Mouse (Mus musculus) lung, embryonic 14.5 days (tissue): Measurements from ENCODE around the gene Rab11fip5. TPM values are rescaled to one million over a fixed set of nuclear protein-coding genes. Genes with fewer than 3 reads are reported as not detected.
A peak's percentile ranks its signal among the peaks of the same experiment; 100 is the strongest.

Source experiments
- ATAC-seq: fragments of 200-750 bp; cut with Nextera tagmentation; 2 replicates; pipeline ENCODE4 v1.8.0; 2017; ENCODE audit warnings: mild to moderate bottlenecking, moderate TSS enrichment, moderate library complexity; ENCODE audit not compliant: insufficient read depth
- DNase-seq: peaks from one replicate; pipeline ENCODE4 v3.0.0-alpha.2; 2015
- H3K27ac ChIP-seq: fragments of 300-500 bp; sonication (generic); 2 replicates; pipeline ENCODE4 v1.5.1; 2014; ENCODE audit warnings: low read depth, mild to moderate bottlenecking, moderate library complexity
- H3K27me3 ChIP-seq: fragments of 300-500 bp; sonication (generic); 2 replicates; pipeline ENCODE4 v1.6.1; 2014; ENCODE audit warnings: low read length, control low read depth; ENCODE audit not compliant: insufficient read depth
- H3K36me3 ChIP-seq: fragments of 300-500 bp; sonication (generic); 2 replicates; pipeline ENCODE4 v1.6.1; 2014; ENCODE audit warnings: control low read depth; ENCODE audit not compliant: insufficient read depth
- H3K4me1 ChIP-seq: fragments of 300-500 bp; sonication (generic); 2 replicates; pipeline ENCODE4 v1.6.1; 2014; ENCODE audit warnings: antibody characterized with exemption, control low read depth; ENCODE audit not compliant: insufficient read depth
- H3K4me2 ChIP-seq: fragments of 300-500 bp; sonication (generic); 2 replicates; pipeline ENCODE4 v1.6.1; 2014; ENCODE audit warnings: mild to moderate bottlenecking
- H3K4me3 ChIP-seq: fragments of 300-500 bp; sonication (generic); 2 replicates; pipeline ENCODE4 v1.5.1; 2014; ENCODE audit warnings: low read depth, low read length
- H3K9ac ChIP-seq: fragments of 300-500 bp; sonication (generic); 2 replicates; pipeline ENCODE4 v1.6.1; 2014
- H3K9me3 ChIP-seq: fragments of 300-500 bp; sonication (generic); 2 replicates; pipeline ENCODE4 v1.6.1; 2016; ENCODE audit warnings: low read depth, low read length, control low read depth
- CTCF ChIP-seq: IDR thresholded peaks from 2 replicates; pipeline ENCODE4 v1.5.1; 2016; ENCODE audit warnings: antibody characterized with exemption, low read depth
- WGBS: fragments of 180-500 bp; shearing (Covaris S2); extraction: QIAGEN DNeasy Blood & Tissue Kit; methylation state at CpG from one replicate; pipeline ENCODE4 v1.1.7; 2014; 5-methylcytosine and 5-hydroxymethylcytosine counted together
- polyA plus RNA-seq: library from polyadenylated mRNA; unstranded; fragments of >200 nt; fragmentation: Nextera tagmentation; extraction: Ambion mirVana; gene quantifications from 2 replicates; pipeline ENCODE4 v1.2.1, GENCODE M21; 2014

Gene Rab11fip5
- 10.1 and 10.6 TPM in 2 replicates for polyA plus RNA-seq

- peak within 1 kb of the TSS; percentile 77 for H3K9ac ChIP-seq
- H3K4me1 ChIP-seq = peaks cover 29% of the 10 kb centered on the region
- peak; percentile 41 for DNase-seq
- H3K9me3 ChIP-seq = no peaks in the 10 kb centered on the region
- H3K27ac ChIP-seq = peak within 1 kb of the TSS; percentile 36
- peak within 1 kb of the TSS; percentile 92 for H3K4me2 ChIP-seq
- 2% methylated on average over 80 of the region's 80 CpGs for WGBS
- no peaks in the 10 kb centered on the region for H3K36me3 ChIP-seq
- peak within 1 kb of the TSS; percentile 76 for H3K4me3 ChIP-seq
- TF ChIP-seq CTCF = no peak
- peak; percentile 25 for ATAC-seq
- H3K27me3 ChIP-seq = no peaks in the 10 kb centered on the region
These were observed at the start of gene Rab11fip5 for GRCm38 (mm10) chr6:85373951-85374733. Gene Rab11fip5 (minus strand): TSS chr6:85374634.

GRCm38 (mm10) chr6:85423836-85424379 is 49.5 kb upstream of the Rab11fip5 start, which contains the start of gene Noto:
Gene Noto (plus strand): TSS chr6:85423886.
- Histone ChIP-seq H3K27ac (peak within 1 kb of the TSS; percentile 58), H3K4me3 (no peak within 1 kb of the TSS), H3K4me1 (no peaks in the 10 kb centered on the region; the same call in 1 of the 2 replicates), H3K9me3 (no peaks in the 10 kb centered on the region), H3K36me3 (no peaks in the 10 kb centered on the region), H3K27me3 (peaks cover 8% of the 10 kb centered on the region), H3K9ac (no peak within 1 kb of the TSS), H3K4me2 (peak within 1 kb of the TSS; percentile 23; the same call in 1 of the 2 replicates)
- no peak for ATAC-seq
- DNase-seq = no peak
- TF ChIP-seq CTCF = no peak
- WGBS = 10% methylated on average over 28 of the region's 28 CpGs

GRCm38 (mm10) chr6:85419150-85419549 is 44.7 kb upstream of the Rab11fip5 start:
- Histone ChIP-seq H3K4me3 (no peak overlapping the region), H3K9me3 (no peaks in the 10 kb centered on the region), H3K4me2 (no peak overlapping the region), H3K27ac (peak overlapping the region; percentile 30; the same call in 1 of the 2 replicates), H3K27me3 (peaks cover 7% of the 10 kb centered on the region), H3K9ac (no peak overlapping the region), H3K4me1 (no peaks in the 10 kb centered on the region; the same call in 1 of the 2 replicates), H3K36me3 (no peaks in the 10 kb centered on the region)
- WGBS = 52% methylated on average over 2 of the region's 2 CpGs
- ATAC-seq (0 out of 2 replicates have a peak, but pooled peaks have one; percentile 37), DNase-seq (peak; percentile 40)
- TF ChIP-seq CTCF = no peak

GRCm38 (mm10) chr6:85415829-85416228 is 41.4 kb upstream of the Rab11fip5 start:
- 39% methylated on average over 3 of the region's 3 CpGs for WGBS
- no peak overlapping the region for H3K9ac ChIP-seq
- H3K36me3 ChIP-seq = no peaks in the 10 kb centered on the region
- TF ChIP-seq CTCF = no peak
- H3K4me2 ChIP-seq = no peak overlapping the region
- DNase-seq (peak; percentile 66), ATAC-seq (peak; percentile 62; the same call in 1 of the 2 replicates)
- H3K4me1 ChIP-seq = peaks cover 4% of the 10 kb centered on the region; the same call in 1 of the 2 replicates
- H3K27ac ChIP-seq = peak overlapping the region; percentile 71
- no peak overlapping the region for H3K4me3 ChIP-seq
- no peaks in the 10 kb centered on the region for H3K9me3 ChIP-seq
- H3K27me3 ChIP-seq = no peaks in the 10 kb centered on the region

GRCm38 (mm10) chr6:85410771-85411273 is 36.4 kb upstream of the Rab11fip5 start:
- no peak overlapping the region for H3K4me2 ChIP-seq
- H3K4me3 ChIP-seq = no peak overlapping the region
- H3K4me1 ChIP-seq = 0 out of 2 replicates have a peak, but pooled peaks cover 4% of the 10 kb centered on the region
- H3K9me3 ChIP-seq = no peaks in the 10 kb centered on the region
- TF ChIP-seq CTCF = peak; percentile 80
- peaks cover 35% of the 10 kb centered on the region for H3K27me3 ChIP-seq
- DNase-seq (peak; percentile 92), ATAC-seq (peak; percentile 74)
- WGBS = 13% methylated on average over 13 of the region's 13 CpGs
- H3K36me3 ChIP-seq = no peaks in the 10 kb centered on the region
- no peak overlapping the region for H3K27ac ChIP-seq
- H3K9ac ChIP-seq = no peak overlapping the region

- DNase-seq (no peak), ATAC-seq (no peak)
- H3K9me3 ChIP-seq = no peaks in the 10 kb centered on the region
- peaks cover 35% of the 10 kb centered on the region for H3K27me3 ChIP-seq
- peak overlapping the region; percentile 12; the same call in 1 of the 2 replicates for H3K4me3 ChIP-seq
- H3K4me2 ChIP-seq = peak overlapping the region; percentile 39; the same call in 1 of the 2 replicates
- H3K9ac ChIP-seq = peak overlapping the region; percentile 4; the same call in 1 of the 2 replicates
- H3K27ac ChIP-seq = no peak overlapping the region
- 0 out of 2 replicates have a peak, but pooled peaks cover 4% of the 10 kb centered on the region for H3K4me1 ChIP-seq
- WGBS = 3% methylated on average over 31 of the region's 31 CpGs
- no peak for TF ChIP-seq CTCF
- H3K36me3 ChIP-seq = no peaks in the 10 kb centered on the region
These were observed 34.6 kb upstream of the Rab11fip5 start for GRCm38 (mm10) chr6:85409003-85409402.

- no peak for TF ChIP-seq CTCF
- Histone ChIP-seq H3K9me3 (no peaks in the 10 kb centered on the region), H3K9ac (no peak overlapping the region), H3K27me3 (peaks cover 9% of the 10 kb centered on the region), H3K4me3 (no peak overlapping the region), H3K27ac (no peak overlapping the region), H3K4me1 (no peaks in the 10 kb centered on the region), H3K36me3 (no peaks in the 10 kb centered on the region), H3K4me2 (no peak overlapping the region)
- 75% methylated on average over 10 of the region's 10 CpGs for WGBS
- ATAC-seq = no peak
- DNase-seq = no peak
These were observed 28.6 kb upstream of the Rab11fip5 start for GRCm38 (mm10) chr6:85403039-85403438.
